Mouse (Mus musculus): Measurements from ENCODE around the gene Farsb. TPM values are rescaled to one million over a fixed set of nuclear protein-coding genes. Genes with fewer than 3 reads are reported as not detected.

Farsb gene
- polyA plus RNA-seq, 1 experiment from 2014 or later, result 107 TPM

- Histone ChIP-seq H3K27me3 (ENCODE audit: control insufficient read depth, insufficient read depth, low read length) (no peaks in the 10 kb centered on the region), H3K36me3 (ENCODE audit: control insufficient read depth, insufficient read depth, low read length) (no peaks in the 10 kb centered on the region), H3K4me2 (no peak overlapping the region), H3K9me3 (replicated peaks; ENCODE audit: control insufficient read depth, low read length) (no peaks in the 10 kb centered on the region), H3K4me1 (ENCODE audit: control insufficient read depth, insufficient read depth, low read length) (peaks cover 4% of the 10 kb centered on the region; the same call in 1 of the 2 replicates), H3K9ac (ENCODE audit: low read depth, low read length) (no peak overlapping the region), H3K27ac (ENCODE audit: low read depth, low read length) (peak overlapping the region; percentile 66), H3K4me3 (ENCODE audit: low read depth, low read length) (no peak overlapping the region)
- WGBS (ENCODE audit: insufficient replicate concordance), result 60% methylated on average over 2 of the region's 2 CpGs
- no peak for ATAC-seq (replicated peaks; ENCODE audit: insufficient number of reproducible peaks, low FRiP score, low TSS enrichment)
Measured at GRCm38 (mm10) chr1:78371569-78372236, 117.0 kb downstream of the Farsb start.

GRCm38 (mm10) chr1:78370121-78370520, 118.6 kb downstream of the Farsb start:
- WGBS (ENCODE audit: insufficient replicate concordance), result 48% methylated on average over 6 of the region's 6 CpGs
- Histone ChIP-seq H3K9ac (ENCODE audit: low read depth, low read length) (no peak overlapping the region), H3K36me3 (ENCODE audit: control insufficient read depth, insufficient read depth, low read length) (no peaks in the 10 kb centered on the region), H3K27ac (ENCODE audit: low read depth, low read length) (no peak overlapping the region), H3K4me2 (no peak overlapping the region), H3K4me3 (ENCODE audit: low read depth, low read length) (no peak overlapping the region), H3K4me1 (ENCODE audit: control insufficient read depth, insufficient read depth, low read length) (peaks cover 4% of the 10 kb centered on the region; the same call in 1 of the 2 replicates), H3K9me3 (replicated peaks; ENCODE audit: control insufficient read depth, low read length) (no peaks in the 10 kb centered on the region), H3K27me3 (ENCODE audit: control insufficient read depth, insufficient read depth, low read length) (no peaks in the 10 kb centered on the region)
- no peak for ATAC-seq (replicated peaks; ENCODE audit: insufficient number of reproducible peaks, low FRiP score, low TSS enrichment)

Other genes with a start within 250 kb of the Farsb start
- 0.28 and 0.46 TPM in 2 replicates for gene Sgpp2, start 178.6 kb downstream of the Farsb start, polyA plus RNA-seq (2014; fragmentation: Nextera tagmentation; extraction: Ambion mirVana)
- not detected in 2 replicates for gene Mogat1, start 22.1 kb upstream of the Farsb start, polyA plus RNA-seq (2014; fragmentation: Nextera tagmentation; extraction: Ambion mirVana)
- 0.09 TPM in 1 of 2 replicates, not detected in the other for gene BC035947, start 23.3 kb upstream of the Farsb start, polyA plus RNA-seq (2014; fragmentation: Nextera tagmentation; extraction: Ambion mirVana)
- gene Acsl3, start 168.9 kb upstream of the Farsb start, polyA plus RNA-seq (2014; fragmentation: Nextera tagmentation; extraction: Ambion mirVana), result 66.9 and 68.1 TPM in 2 replicates
- gene Utp14b, start 169.1 kb upstream of the Farsb start, polyA plus RNA-seq (2014; fragmentation: Nextera tagmentation; extraction: Ambion mirVana), result 2.3 and 4.3 TPM in 2 replicates

All from heart, embryonic 11.5 days (tissue).